Mouse (Mus musculus) brain, embryonic 14.5 days (tissue): ENCODE measurements around the gene Zfp638. TPM values are rescaled to one million over a fixed set of nuclear protein-coding genes. Genes with fewer than 3 reads are reported as not detected.

Experiments used
- DNase-seq: peaks from one replicate; pipeline ENCODE4 v3.0.0-alpha.2; 2011; ENCODE audit warnings: low read depth
- CTCF ChIP-seq: fragments of 200-500 bp; IDR thresholded peaks from 2 replicates; pipeline ENCODE4 v1.5.1; 2012; ENCODE audit warnings: inconsistent platforms, mild to moderate bottlenecking, moderate library complexity, borderline replicate concordance; ENCODE audit not compliant: insufficient read depth, insufficient read length; ENCODE audit errors: extremely low read depth
- POLR2A ChIP-seq: fragments of 200-500 bp; IDR thresholded peaks from 2 replicates; pipeline ENCODE4 v1.6.1; 2012; ENCODE audit warnings: mild to moderate bottlenecking, inconsistent platforms, borderline replicate concordance; ENCODE audit not compliant: poor library complexity, insufficient read depth, insufficient read length, severe bottlenecking; ENCODE audit errors: extremely low read depth
- polyA plus RNA-seq: library from polyadenylated mRNA; depleted of rRNA; stranded (reverse); fragments of >200 nt; gene quantifications from 2 replicates; pipeline ENCODE4 v1.2.3, GENCODE M21; 2012

The Zfp638 gene
- polyA plus RNA-seq, 1 experiment: 75.9 TPM

DNA sequence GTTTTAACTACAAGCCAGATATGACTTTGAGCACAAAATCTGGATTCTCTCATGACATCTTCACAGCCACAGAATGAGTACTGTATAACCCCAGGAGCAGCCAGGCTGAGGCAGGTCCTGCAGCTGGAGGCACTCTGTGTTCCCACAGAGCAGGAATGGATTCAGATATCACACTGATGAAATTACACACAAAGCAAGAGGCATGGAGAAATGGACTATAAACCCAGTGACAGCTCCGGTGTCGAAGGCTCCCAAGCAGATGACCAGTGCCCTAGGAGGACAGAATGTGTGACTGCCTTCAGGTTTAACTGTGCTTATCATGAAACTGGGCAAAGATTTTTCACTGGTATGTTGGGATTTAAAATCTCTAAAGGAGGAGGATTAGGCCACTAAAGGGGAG, 20.8 kb upstream of the Zfp638 start:
- no peak for DNase-seq
- TF ChIP-seq CTCF: no peak
- no peak for TF ChIP-seq POLR2A

DNA sequence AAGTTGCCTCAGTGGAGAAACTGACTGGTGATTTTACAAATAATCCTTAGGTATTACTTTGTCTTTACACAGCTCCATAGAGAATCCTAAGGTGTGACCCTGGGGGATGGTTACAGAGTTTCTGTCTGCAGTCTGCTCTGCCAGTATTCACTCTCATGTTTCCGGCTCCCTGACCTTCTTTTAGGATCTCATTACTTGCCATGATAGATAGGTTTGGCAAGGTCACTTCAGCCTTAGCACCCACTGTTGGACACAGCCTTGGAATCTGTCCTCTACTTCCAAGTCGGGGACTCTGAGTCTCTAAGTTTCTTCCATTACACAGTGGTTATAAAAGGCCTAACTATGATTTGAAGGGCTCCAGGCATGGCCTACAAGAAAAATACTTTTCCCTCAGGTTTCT, 17.5 kb upstream of the Zfp638 start:
- no peak for DNase-seq
- TF ChIP-seq CTCF (no peak), POLR2A (no peak)

DNA sequence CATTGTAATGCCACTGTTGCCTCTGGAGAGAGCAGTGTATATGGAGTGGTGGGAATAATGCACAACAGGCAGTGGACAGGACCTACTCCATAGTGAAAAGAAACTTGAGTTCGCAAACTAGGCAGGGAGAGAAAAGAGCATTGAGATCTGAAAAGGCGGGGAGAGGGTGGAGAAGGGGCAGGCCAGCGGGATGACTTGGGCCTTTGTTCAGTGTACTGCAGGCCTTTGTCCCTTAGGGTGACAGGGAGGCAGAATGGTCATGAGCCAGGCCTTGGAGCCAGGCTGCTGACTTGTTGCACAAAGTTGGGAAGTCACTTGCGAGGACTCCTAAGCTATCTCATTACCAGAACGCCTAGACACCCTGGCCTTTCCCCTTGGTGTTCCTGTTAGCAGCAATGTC, 9.4 kb upstream of the Zfp638 start:
- TF ChIP-seq CTCF: no peak
- no peak for TF ChIP-seq POLR2A
- DNase-seq: peak; percentile 10

DNA sequence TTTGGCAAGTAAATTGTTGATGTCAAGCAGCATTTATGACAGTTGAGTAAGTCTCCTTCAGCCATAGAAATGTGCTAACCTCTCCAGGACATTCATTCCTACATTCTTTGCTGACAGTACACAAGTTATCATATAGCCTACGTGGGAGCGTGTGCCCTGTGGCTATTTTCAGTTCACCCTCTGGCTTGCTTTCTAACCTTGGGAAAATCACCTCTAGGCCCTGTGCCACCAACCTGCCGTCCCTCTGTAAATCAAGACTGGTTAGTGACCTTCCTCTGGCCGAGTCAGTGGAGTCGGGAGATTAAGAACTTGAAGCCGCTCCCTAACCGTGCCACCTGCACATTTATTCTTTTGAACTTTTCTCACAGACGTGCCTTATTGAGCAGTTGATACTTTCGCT, 6.9 kb upstream of the Zfp638 start:
- TF ChIP-seq CTCF: no peak
- no peak for TF ChIP-seq POLR2A
- DNase-seq: no peak

DNA sequence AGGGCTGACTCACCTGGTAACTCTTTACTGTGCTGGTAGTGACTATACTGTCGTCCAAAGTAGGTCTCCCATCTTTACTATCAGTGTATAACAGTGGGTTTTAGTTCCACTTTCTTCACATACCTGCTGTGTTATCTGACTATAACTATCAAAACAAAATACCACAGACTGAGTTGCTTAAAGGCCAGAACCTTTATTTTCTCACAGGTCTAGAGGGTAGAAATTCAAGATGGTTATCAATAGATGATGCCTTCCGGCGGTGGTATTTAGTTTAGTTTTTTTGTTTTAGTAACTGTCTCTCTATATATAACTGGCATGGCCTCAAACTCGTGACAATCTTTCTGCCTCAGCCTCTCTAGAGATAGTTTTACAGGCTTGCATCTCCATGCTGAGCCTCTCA, 3.4 kb upstream of the Zfp638 start:
- TF ChIP-seq POLR2A (no peak), CTCF (no peak)
- DNase-seq: no peak

DNA sequence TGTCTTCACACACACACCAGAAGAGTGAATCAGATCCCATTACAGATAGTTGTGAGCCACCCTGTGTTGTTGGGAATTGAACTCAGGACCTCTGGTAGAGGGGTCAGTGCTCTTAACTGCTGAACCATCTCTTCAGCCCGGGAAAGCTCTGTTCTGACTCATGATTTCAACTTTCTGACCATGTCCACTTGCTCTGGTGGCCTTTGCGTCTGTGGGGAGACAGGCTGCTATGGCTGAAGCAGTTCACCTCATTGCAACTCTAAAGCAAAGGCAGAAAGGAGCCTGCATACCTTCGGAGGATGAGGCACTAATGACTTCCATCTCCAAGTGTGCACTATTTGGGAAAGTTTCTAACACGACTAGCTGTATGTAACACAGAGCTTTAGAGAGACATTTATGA, 486 bp upstream of the Zfp638 start:
- DNase-seq: no peak
- TF ChIP-seq CTCF: no peak
- TF ChIP-seq POLR2A: no peak

DNA sequence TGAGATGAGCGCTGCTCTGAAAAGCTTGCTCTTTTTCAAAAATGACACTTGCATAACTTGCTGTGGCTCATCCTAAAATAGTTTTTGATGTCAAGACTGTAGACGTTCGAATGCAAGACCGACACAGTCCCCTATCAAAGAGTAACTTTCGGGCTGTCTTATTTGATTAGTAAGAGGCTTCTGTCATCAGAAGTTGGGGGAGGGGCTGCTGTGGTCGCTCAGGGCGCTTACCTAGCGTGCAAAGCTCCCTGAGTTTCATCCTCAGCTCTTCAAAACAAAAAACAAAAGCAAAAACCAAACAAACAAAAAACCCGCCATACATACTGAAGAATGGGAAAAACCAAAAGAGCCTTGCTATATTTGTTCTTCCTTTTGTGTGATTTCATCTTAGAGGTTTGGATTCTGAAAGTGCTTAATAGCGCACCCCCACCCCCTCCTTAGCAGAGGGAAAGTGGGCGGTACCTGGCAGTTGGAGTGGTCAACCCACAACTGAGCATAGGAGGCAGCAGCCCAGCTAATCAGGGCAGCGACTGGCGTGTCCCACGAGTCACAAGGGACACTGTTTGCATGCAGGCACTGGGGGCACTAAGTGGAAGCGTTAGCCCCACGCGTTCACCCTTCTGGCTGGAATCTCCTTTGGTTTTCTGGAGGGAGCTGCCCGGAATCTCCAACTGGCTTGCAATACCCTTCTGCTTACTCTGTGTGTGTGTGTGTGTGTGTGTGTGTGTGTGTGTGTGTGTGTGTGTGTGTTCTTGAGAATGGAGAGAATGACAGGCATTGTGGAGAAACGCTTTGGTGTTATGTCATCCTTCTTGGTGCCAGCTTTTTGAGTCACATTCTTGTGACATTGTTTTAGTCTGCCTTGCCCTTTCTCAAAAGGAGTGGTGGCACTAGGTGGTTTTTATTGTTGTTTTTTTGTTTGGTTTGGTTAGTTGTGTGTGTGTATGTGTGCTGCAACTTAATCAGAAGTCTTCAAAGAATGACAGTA, 983 bp downstream of the Zfp638 start:
- no peak for TF ChIP-seq CTCF
- no peak for TF ChIP-seq POLR2A
- peak; percentile 71 for DNase-seq

DNA sequence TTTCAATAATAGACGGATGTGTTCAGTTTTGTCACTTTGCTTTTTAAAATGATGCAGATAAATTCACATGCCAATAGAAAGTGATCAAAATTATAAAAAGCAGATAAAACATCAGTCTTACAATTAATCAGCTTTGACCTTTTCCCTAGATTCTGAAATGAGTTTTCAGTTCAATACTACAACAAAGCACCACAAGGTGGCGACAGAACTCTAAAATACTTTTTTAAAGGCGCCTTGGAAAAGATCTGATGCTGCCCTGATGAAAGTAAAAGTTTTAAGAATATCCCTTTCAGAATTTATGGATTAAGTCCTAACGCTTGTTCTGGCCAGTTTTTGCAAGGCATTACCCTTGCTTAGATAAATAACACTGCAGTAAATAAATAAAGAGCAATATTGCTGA, 12.9 kb downstream of the Zfp638 start:
- DNase-seq: peak; percentile 70
- TF ChIP-seq POLR2A (no peak), CTCF (peak; percentile 22; the same call in 1 of the 2 replicates)

DNA sequence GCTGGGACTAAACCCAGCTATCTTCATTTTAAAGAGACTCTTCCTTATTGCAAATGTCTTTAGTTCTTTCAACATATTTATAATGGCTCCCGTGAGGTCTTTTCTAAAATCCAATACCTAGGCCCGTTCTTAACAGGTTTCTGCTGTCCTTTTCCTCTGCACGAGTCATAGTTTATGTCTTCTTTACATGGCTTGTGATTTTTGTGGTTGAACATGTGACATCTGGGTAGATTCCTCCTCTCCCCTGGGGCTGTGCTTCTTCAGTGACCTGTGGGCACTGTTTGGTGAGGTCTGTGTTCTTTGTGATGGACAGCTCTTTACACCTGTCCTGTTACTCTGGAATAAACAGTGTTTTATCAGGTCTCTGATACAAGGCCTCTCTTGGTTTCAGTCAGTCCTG, 19.9 kb downstream of the Zfp638 start:
- no peak for DNase-seq
- TF ChIP-seq CTCF (no peak), POLR2A (no peak)

DNA sequence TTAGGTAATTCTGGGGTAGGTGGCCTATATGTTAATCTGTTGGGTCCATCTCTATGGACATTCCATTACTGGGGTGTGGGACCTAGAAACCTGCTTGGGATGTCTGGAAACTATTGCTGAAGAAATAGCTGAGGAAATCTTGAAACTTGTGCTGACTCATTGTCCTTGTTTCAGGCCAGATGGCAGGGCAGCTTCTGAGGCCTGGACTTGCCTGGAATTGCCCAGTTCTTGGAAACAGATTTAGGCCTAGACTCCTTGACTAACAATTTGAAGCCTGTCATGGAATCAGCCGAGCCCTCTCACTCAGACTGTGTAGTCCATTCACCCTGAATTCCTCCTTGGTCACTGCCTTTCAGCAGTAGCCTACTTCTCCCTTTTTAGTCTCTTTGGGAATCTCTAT, 21.9 kb downstream of the Zfp638 start:
- TF ChIP-seq POLR2A (no peak), CTCF (no peak)
- DNase-seq: no peak

DNA sequence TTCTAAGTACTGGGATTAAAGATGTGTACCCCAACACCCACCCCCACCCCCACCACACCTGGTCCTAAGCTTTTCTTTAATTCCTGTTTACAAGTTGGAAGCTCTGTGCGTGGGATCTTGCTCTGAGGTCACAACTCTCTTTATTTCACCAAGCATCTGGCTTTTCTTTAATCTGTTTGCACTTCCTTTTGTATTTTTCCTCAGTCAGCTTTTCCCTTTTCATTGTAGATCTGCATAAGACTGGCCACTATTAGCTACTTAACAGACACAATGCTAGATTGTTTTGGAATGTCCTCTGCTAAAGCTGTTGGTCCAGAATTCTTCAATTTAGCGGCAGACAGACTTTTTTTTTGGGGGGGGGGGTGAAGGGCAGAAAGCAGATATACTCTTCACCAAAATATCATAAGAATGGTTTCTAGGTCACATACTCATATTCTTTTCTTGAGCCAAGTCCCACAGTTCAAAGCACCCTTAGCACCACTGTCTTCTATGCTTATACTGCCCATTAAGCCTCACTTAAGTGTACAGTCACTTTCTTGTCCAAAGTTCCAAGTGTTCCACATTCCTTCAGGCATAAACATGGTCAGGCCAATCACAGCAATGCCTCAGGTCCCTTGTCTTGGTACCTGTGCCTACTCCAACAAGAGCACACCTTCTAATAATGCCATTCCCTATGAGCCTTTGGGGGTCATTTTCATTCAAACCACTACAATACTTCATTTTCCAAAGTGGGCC, 23.5 kb downstream of the Zfp638 start:
- TF ChIP-seq CTCF (no peak), POLR2A (no peak)
- no peak for DNase-seq

DNA sequence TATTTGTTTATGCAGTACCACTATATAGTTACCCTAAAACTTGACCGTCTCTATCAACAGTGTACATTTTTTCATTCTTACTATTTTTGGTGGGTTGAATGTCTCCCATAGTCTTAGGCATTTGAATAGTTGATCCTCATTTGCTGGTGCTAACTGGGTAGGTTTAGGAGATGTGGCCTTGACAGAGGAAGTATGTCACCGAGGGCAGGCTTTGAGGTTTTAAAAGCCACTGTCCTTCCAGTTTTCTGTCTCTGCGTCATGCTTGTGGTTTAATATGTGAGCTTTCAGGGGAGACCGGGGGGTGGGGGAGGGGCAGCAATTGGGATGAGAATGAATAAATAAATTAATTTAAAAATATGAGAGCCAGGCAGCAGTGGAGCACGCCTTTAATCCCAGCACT, 24.3 kb downstream of the Zfp638 start:
- no peak for DNase-seq
- TF ChIP-seq POLR2A: no peak
- TF ChIP-seq CTCF: no peak

DNA sequence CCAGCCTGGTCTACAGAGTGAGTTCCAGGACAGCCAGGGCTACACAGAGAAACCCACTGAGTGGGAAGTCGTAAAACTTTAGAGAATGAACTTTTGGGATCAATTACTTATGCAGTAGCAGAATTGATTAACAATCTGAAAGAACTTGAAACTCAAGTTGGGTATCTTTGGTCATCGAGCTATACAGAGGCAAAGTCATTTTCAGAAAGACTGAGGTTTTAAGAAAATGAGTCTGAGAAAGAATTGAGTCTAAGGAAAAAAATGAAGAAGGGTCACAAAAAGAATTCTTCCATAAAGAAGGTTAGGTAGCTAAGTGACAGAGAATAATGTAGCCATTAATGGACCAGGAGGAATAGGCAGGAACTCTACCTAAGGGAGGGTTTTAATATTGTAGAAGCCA, 24.8 kb downstream of the Zfp638 start:
- no peak for TF ChIP-seq CTCF
- TF ChIP-seq POLR2A: no peak
- no peak for DNase-seq

DNA sequence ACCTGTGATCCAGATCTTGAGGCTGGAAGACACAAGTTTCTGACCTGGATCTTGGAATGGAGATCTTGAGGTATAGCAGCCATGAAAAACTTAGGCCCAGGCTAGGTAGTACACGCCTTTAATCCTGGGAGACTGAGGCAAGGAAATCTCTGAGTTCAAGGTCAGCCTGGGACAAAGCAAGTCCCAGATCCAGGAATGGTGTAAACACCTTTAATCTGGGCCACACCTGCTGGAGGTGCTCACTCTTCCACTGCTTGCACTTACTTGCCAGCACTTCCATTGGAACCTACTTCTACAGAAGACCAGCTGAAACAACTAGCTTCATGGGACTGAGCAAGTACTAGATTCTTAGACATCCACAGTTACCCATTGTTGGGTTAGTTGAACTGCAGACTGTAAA, 26.2 kb downstream of the Zfp638 start:
- DNase-seq: no peak
- no peak for TF ChIP-seq CTCF
- TF ChIP-seq POLR2A: no peak

DNA sequence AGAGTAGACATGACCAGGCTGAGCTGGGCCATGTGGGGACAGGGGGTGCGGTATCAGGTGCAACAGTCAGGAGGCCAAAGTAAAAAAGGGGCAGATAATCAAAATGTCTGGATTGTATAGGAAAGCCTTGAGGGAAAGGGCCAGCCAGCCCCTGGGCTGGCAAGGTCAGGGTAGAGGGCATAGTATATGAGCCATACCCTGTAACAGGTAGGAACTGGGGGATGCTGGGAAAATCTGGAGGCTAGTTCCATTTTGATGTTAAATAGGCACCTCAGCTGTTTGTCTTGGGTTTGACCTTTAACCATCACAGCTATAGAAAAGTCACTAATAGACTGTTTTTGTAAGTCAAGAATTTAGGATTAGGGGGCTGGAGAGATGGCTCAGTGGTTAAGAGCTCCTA, 26.7 kb downstream of the Zfp638 start:
- TF ChIP-seq POLR2A (no peak), CTCF (no peak)

More for the DNA sequence above, 26.7 kb downstream of the Zfp638 start:
- no peak for DNase-seq
